Mouse (Mus musculus): Measurements from ENCODE around the gene Tunar. TPM values are rescaled to one million over a fixed set of nuclear protein-coding genes. Genes with fewer than 3 reads are reported as not detected.

The Tunar gene
- polyA plus RNA-seq, 1 experiment from 2014 or later = 0.10 TPM

- peaks cover 11% of the 10 kb centered on the region for H3K4me1 ChIP-seq (replicated peaks)
- H3K27ac ChIP-seq (ENCODE audit: poor library complexity, severe bottlenecking) = no peak overlapping the region
- H3K27me3 ChIP-seq (replicated peaks) = peaks cover 74% of the 10 kb centered on the region
- no peak overlapping the region for H3K4me3 ChIP-seq
- WGBS = 50% methylated on average over 9 of the region's 9 CpGs
- H3K4me2 ChIP-seq = no peak overlapping the region
- H3K9ac ChIP-seq = no peak overlapping the region
- H3K36me3 ChIP-seq = no peaks in the 10 kb centered on the region
- no peaks in the 10 kb centered on the region for H3K9me3 ChIP-seq (replicated peaks)
- ATAC-seq (ENCODE audit: insufficient number of reproducible peaks, low FRiP score) = no peak
Measured at GRCm38 (mm10) chr12:105341523-105341922, 7.9 kb downstream of the Tunar start.

- Histone ChIP-seq H3K4me2 (no peak overlapping the region), H3K27ac (ENCODE audit: poor library complexity, severe bottlenecking) (no peak overlapping the region), H3K9ac (no peak overlapping the region), H3K27me3 (replicated peaks) (peaks cover 63% of the 10 kb centered on the region), H3K4me1 (replicated peaks) (no peaks in the 10 kb centered on the region), H3K36me3 (no peaks in the 10 kb centered on the region), H3K9me3 (replicated peaks) (no peaks in the 10 kb centered on the region), H3K4me3 (no peak overlapping the region)
- no peak for ATAC-seq (ENCODE audit: insufficient number of reproducible peaks, low FRiP score)
- WGBS = 40% methylated on average over 7 of the region's 7 CpGs
Measured at GRCm38 (mm10) chr12:105344460-105344859, 10.8 kb downstream of the Tunar start.

- Histone ChIP-seq H3K27ac (ENCODE audit: poor library complexity, severe bottlenecking) (no peak overlapping the region), H3K9ac (no peak overlapping the region), H3K4me3 (no peak overlapping the region), H3K9me3 (replicated peaks) (no peaks in the 10 kb centered on the region), H3K36me3 (no peaks in the 10 kb centered on the region), H3K4me1 (replicated peaks) (no peaks in the 10 kb centered on the region), H3K27me3 (replicated peaks) (peaks cover 47% of the 10 kb centered on the region; the same call in 1 of the 2 replicates), H3K4me2 (no peak overlapping the region)
- no peak for ATAC-seq (ENCODE audit: insufficient number of reproducible peaks, low FRiP score)
- WGBS = 50% methylated on average over 4 of the region's 4 CpGs
Measured at GRCm38 (mm10) chr12:105346861-105347260, 13.2 kb downstream of the Tunar start.

GRCm38 (mm10) chr12:105347261-105347660 lies 13.6 kb downstream of the Tunar start:
- no peak overlapping the region for H3K4me2 ChIP-seq
- no peak overlapping the region for H3K9ac ChIP-seq
- H3K4me3 ChIP-seq = no peak overlapping the region
- H3K27me3 ChIP-seq (replicated peaks) = peaks cover 45% of the 10 kb centered on the region; the same call in 1 of the 2 replicates
- WGBS = 78% methylated on average over 13 of the region's 13 CpGs
- ATAC-seq (ENCODE audit: insufficient number of reproducible peaks, low FRiP score) = no peak
- H3K36me3 ChIP-seq = no peaks in the 10 kb centered on the region
- H3K27ac ChIP-seq (ENCODE audit: poor library complexity, severe bottlenecking) = no peak overlapping the region
- no peaks in the 10 kb centered on the region for H3K9me3 ChIP-seq (replicated peaks)
- H3K4me1 ChIP-seq (replicated peaks) = no peaks in the 10 kb centered on the region

GRCm38 (mm10) chr12:105354266-105354665 lies 20.6 kb downstream of the Tunar start:
- no peak for ATAC-seq (ENCODE audit: insufficient number of reproducible peaks, low FRiP score)

GRCm38 (mm10) chr12:105354772-105355171 lies 21.1 kb downstream of the Tunar start:
- H3K9ac ChIP-seq = no peak overlapping the region
- peaks cover 6% of the 10 kb centered on the region; the same call in 1 of the 2 replicates for H3K4me1 ChIP-seq (replicated peaks)
- WGBS = 73% methylated on average over 8 of the region's 8 CpGs
- peaks cover 36% of the 10 kb centered on the region for H3K27me3 ChIP-seq (replicated peaks)
- no peaks in the 10 kb centered on the region for H3K9me3 ChIP-seq (replicated peaks)
- no peaks in the 10 kb centered on the region for H3K36me3 ChIP-seq
- H3K4me2 ChIP-seq = no peak overlapping the region
- ATAC-seq (ENCODE audit: insufficient number of reproducible peaks, low FRiP score) = no peak
- H3K4me3 ChIP-seq = no peak overlapping the region
- H3K27ac ChIP-seq (ENCODE audit: poor library complexity, severe bottlenecking) = no peak overlapping the region

More at GRCm38 (mm10) chr12:105354266-105354665, 20.6 kb downstream of the Tunar start:
- no peak overlapping the region for H3K4me3 ChIP-seq
- no peaks in the 10 kb centered on the region for H3K9me3 ChIP-seq (replicated peaks)
- H3K27ac ChIP-seq (ENCODE audit: poor library complexity, severe bottlenecking) = no peak overlapping the region
- WGBS = 70% methylated on average over 9 of the region's 9 CpGs
- H3K4me1 ChIP-seq (replicated peaks) = peaks cover 6% of the 10 kb centered on the region; the same call in 1 of the 2 replicates
- peaks cover 35% of the 10 kb centered on the region; the same call in 1 of the 2 replicates for H3K27me3 ChIP-seq (replicated peaks)
- H3K4me2 ChIP-seq = no peak overlapping the region
- H3K9ac ChIP-seq = no peak overlapping the region
- no peaks in the 10 kb centered on the region for H3K36me3 ChIP-seq

GRCm38 (mm10) chr12:105356781-105357180 lies 23.1 kb downstream of the Tunar start:
- H3K27ac ChIP-seq (ENCODE audit: poor library complexity, severe bottlenecking) = no peak overlapping the region
- H3K4me2 ChIP-seq = no peak overlapping the region
- H3K4me3 ChIP-seq = no peak overlapping the region
- ATAC-seq (ENCODE audit: insufficient number of reproducible peaks, low FRiP score) = no peak
- peaks cover 47% of the 10 kb centered on the region for H3K27me3 ChIP-seq (replicated peaks)
- no peak overlapping the region for H3K9ac ChIP-seq
- H3K9me3 ChIP-seq (replicated peaks) = no peaks in the 10 kb centered on the region
- H3K36me3 ChIP-seq = no peaks in the 10 kb centered on the region
- peaks cover 6% of the 10 kb centered on the region; the same call in 1 of the 2 replicates for H3K4me1 ChIP-seq (replicated peaks)
- WGBS = 88% methylated on average over 13 of the region's 13 CpGs

- 0 out of 2 replicates have a peak, but pooled peaks cover 5% of the 10 kb centered on the region for H3K9me3 ChIP-seq (replicated peaks)
Measured at GRCm38 (mm10) chr12:105363648-105364047, 30.0 kb downstream of the Tunar start.

GRCm38 (mm10) chr12:105374564-105374963 lies 40.9 kb downstream of the Tunar start:
- Histone ChIP-seq H3K9ac (no peak overlapping the region), H3K9me3 (replicated peaks) (no peaks in the 10 kb centered on the region), H3K27ac (ENCODE audit: poor library complexity, severe bottlenecking) (no peak overlapping the region), H3K4me3 (no peak overlapping the region), H3K27me3 (replicated peaks) (peaks cover 88% of the 10 kb centered on the region), H3K36me3 (no peaks in the 10 kb centered on the region), H3K4me1 (replicated peaks) (peaks cover 16% of the 10 kb centered on the region), H3K4me2 (no peak overlapping the region)
- 61% methylated on average over 8 of the region's 8 CpGs for WGBS
- no peak for ATAC-seq (ENCODE audit: insufficient number of reproducible peaks, low FRiP score)

More at GRCm38 (mm10) chr12:105363648-105364047, 30.0 kb downstream of the Tunar start:
- Histone ChIP-seq H3K36me3 (no peaks in the 10 kb centered on the region), H3K4me1 (replicated peaks) (peaks cover 2% of the 10 kb centered on the region; the same call in 1 of the 2 replicates), H3K9ac (no peak overlapping the region), H3K27ac (ENCODE audit: poor library complexity, severe bottlenecking) (no peak overlapping the region), H3K27me3 (replicated peaks) (peaks cover 85% of the 10 kb centered on the region), H3K4me2 (no peak overlapping the region), H3K4me3 (no peak overlapping the region)
- 71% methylated on average over 2 of the region's 2 CpGs for WGBS
- ATAC-seq (ENCODE audit: insufficient number of reproducible peaks, low FRiP score) = no peak

GRCm38 (mm10) chr12:105376976-105377375 lies 43.3 kb downstream of the Tunar start:
- WGBS = 32% methylated on average over 12 of the region's 12 CpGs
- 0 out of 2 replicates have a peak, but pooled peaks have one; percentile 29 for ATAC-seq (ENCODE audit: insufficient number of reproducible peaks, low FRiP score)

GRCm38 (mm10) chr12:105382733-105383132 lies 49.1 kb downstream of the Tunar start:
- no peaks in the 10 kb centered on the region for H3K9me3 ChIP-seq (replicated peaks)
- WGBS = 56% methylated on average over 7 of the region's 7 CpGs
- no peak overlapping the region for H3K4me2 ChIP-seq
- no peak overlapping the region for H3K4me3 ChIP-seq
- no peak overlapping the region for H3K9ac ChIP-seq
- ATAC-seq (ENCODE audit: insufficient number of reproducible peaks, low FRiP score) = no peak
- H3K36me3 ChIP-seq = no peaks in the 10 kb centered on the region
- H3K4me1 ChIP-seq (replicated peaks) = peaks cover 2% of the 10 kb centered on the region; the same call in 1 of the 2 replicates
- no peak overlapping the region for H3K27ac ChIP-seq (ENCODE audit: poor library complexity, severe bottlenecking)
- H3K27me3 ChIP-seq (replicated peaks) = peaks cover 92% of the 10 kb centered on the region

More at GRCm38 (mm10) chr12:105376976-105377375, 43.3 kb downstream of the Tunar start:
- Histone ChIP-seq H3K4me2 (peak overlapping the region; percentile 3; the same call in 1 of the 2 replicates), H3K4me1 (replicated peaks) (peaks cover 16% of the 10 kb centered on the region), H3K36me3 (no peaks in the 10 kb centered on the region), H3K27me3 (replicated peaks) (peaks cover 91% of the 10 kb centered on the region), H3K27ac (ENCODE audit: poor library complexity, severe bottlenecking) (no peak overlapping the region), H3K9me3 (replicated peaks) (no peaks in the 10 kb centered on the region), H3K4me3 (no peak overlapping the region), H3K9ac (no peak overlapping the region)

- no peaks in the 10 kb centered on the region for H3K36me3 ChIP-seq
- no peaks in the 10 kb centered on the region for H3K4me1 ChIP-seq (replicated peaks)
- H3K27me3 ChIP-seq (replicated peaks) = peaks cover 66% of the 10 kb centered on the region
- H3K27ac ChIP-seq (ENCODE audit: poor library complexity, severe bottlenecking) = no peak overlapping the region
- H3K4me2 ChIP-seq = no peak overlapping the region
- peaks cover 5% of the 10 kb centered on the region; the same call in 1 of the 2 replicates for H3K9me3 ChIP-seq (replicated peaks)
- 87% methylated on average over 7 of the region's 7 CpGs for WGBS
- H3K9ac ChIP-seq = no peak overlapping the region
- no peak overlapping the region for H3K4me3 ChIP-seq
- no peak for ATAC-seq (ENCODE audit: insufficient number of reproducible peaks, low FRiP score)
Measured at GRCm38 (mm10) chr12:105394671-105395070, 61.0 kb downstream of the Tunar start.
